Mouse (Mus musculus) adrenal gland, postnatal 25 days (tissue): ENCODE data around the gene Csnk1e. TPM values are rescaled to one million over a fixed set of nuclear protein-coding genes. Genes with fewer than 3 reads are reported as not detected.

ENCODE experiments used
- microRNA-seq, 2 experiments: library from miRNA; unstranded; fragments of <30 nt; microRNA quantifications; one replicate each; pipeline ENCODE4 v1.2.0; 2021
- total RNA-seq: library from RNA; stranded (reverse); gene quantifications from 2 replicates; pipeline ENCODE4 v1.2.3, GENCODE M21; 2021

The Csnk1e gene
- total RNA-seq, 1 experiment from 2014 or later = 115 TPM

Small RNAs within 50 kb of the gene (microRNA-seq; reads per million reads assigned to microRNA genes)
- 0 reads per million in 2 experiments for gene Gm44302
- gene Mir1943 = 0.69 to 2.1 reads per million in 2 experiments

Other genes starting within 250 kb of the Csnk1e start
- gene Pick1, start 226.4 kb downstream of the Csnk1e start, total RNA-seq = 20.8 and 26.1 TPM in 2 replicates
- gene Gm49486, start 226.2 kb downstream of the Csnk1e start, total RNA-seq = not detected in 2 replicates
- not detected in 2 replicates for gene Slc16a8, start 200.8 kb downstream of the Csnk1e start, total RNA-seq
- not detected in 2 replicates for gene Baiap2l2, start 170.0 kb downstream of the Csnk1e start, total RNA-seq
- gene Pla2g6, start 127.2 kb downstream of the Csnk1e start, total RNA-seq = 28.4 and 31.9 TPM in 2 replicates
- 2.2 and 3.1 TPM in 2 replicates for gene Maff, start 108.9 kb downstream of the Csnk1e start, total RNA-seq
- 47.1 and 54.5 TPM in 2 replicates for gene Tmem184b, start 52.0 kb downstream of the Csnk1e start, total RNA-seq
- gene Kcnj4, start 49.7 kb upstream of the Csnk1e start, total RNA-seq = 0.27 and 0.57 TPM in 2 replicates
- 2.7 and 3.3 TPM in 2 replicates for gene Kdelr3, start 60.8 kb upstream of the Csnk1e start, total RNA-seq
- gene Ddx17, start 91.2 kb upstream of the Csnk1e start, total RNA-seq = 331 and 385 TPM in 2 replicates
- 2.5 and 3.5 TPM in 2 replicates for gene Dmc1, start 149.5 kb upstream of the Csnk1e start, total RNA-seq
- 2.9 and 4.1 TPM in 2 replicates for gene Fam227a, start 203.4 kb upstream of the Csnk1e start, total RNA-seq
- gene Cby1, start 203.6 kb upstream of the Csnk1e start, total RNA-seq = 15.0 and 24.5 TPM in 2 replicates
- gene Tomm22, start 215.3 kb upstream of the Csnk1e start, total RNA-seq = 82.7 and 113 TPM in 2 replicates
- gene Josd1, start 232.4 kb upstream of the Csnk1e start, total RNA-seq = 26.8 and 27.9 TPM in 2 replicates
- gene Gtpbp1, start 235.3 kb upstream of the Csnk1e start, total RNA-seq = 30.1 and 34.7 TPM in 2 replicates